Mouse (Mus musculus) embryonic facial prominence, embryonic 11.5 days (tissue): ENCODE measurements at regions not wholly inside any gene's neighbourhood (a gene's known extent, or its start where the extent isn't known, plus 50 kb on each side); places are given as distances from the start of the nearest gene placed in this dataset.

ENCODE experiments used
- ATAC-seq: fragments of 200-750 bp; cut with Nextera tagmentation; replicated peaks from 2 replicates; pipeline ENCODE4 v1.8.0; 2017; ENCODE audit warnings: low read depth; ENCODE audit not compliant: insufficient number of reproducible peaks, low FRiP score, low TSS enrichment
- DNase-seq: peaks from one replicate; pipeline ENCODE4 v3.0.0-alpha.2; 2015; ENCODE audit warnings: low spot score
- H3K27ac ChIP-seq: fragments of 300-500 bp; sonication (generic); replicated peaks from 2 replicates; pipeline ENCODE4 v1.5.1; 2014; ENCODE audit warnings: mild to moderate bottlenecking, low read depth, low read length, control low read depth
- H3K27me3 ChIP-seq: fragments of 300-500 bp; sonication (generic); 2 replicates; pipeline ENCODE4 v1.6.1; 2014; ENCODE audit warnings: mild to moderate bottlenecking, low read length, moderate library complexity, mixed read lengths; ENCODE audit not compliant: control insufficient read depth, insufficient read depth
- H3K36me3 ChIP-seq: fragments of 300-500 bp; sonication (generic); replicated peaks from 2 replicates; pipeline ENCODE4 v1.6.1; 2014; ENCODE audit warnings: low read depth, mild to moderate bottlenecking, low read length, moderate library complexity, mixed read lengths; ENCODE audit not compliant: control insufficient read depth, insufficient read depth
- H3K4me1 ChIP-seq: fragments of 300-500 bp; sonication (generic); 2 replicates; pipeline ENCODE4 v1.6.1; 2014; ENCODE audit warnings: low read length, mixed read lengths; ENCODE audit not compliant: control insufficient read depth, insufficient read depth
- H3K4me2 ChIP-seq: fragments of 300-500 bp; sonication (generic); 2 replicates; pipeline ENCODE4 v1.6.1; 2014; ENCODE audit warnings: low read depth, mild to moderate bottlenecking, control low read depth, low read length, moderate library complexity
- H3K4me3 ChIP-seq: fragments of 300-500 bp; sonication (generic); 2 replicates; pipeline ENCODE4 v1.5.1; 2014; ENCODE audit warnings: low read depth, low read length, control low read depth
- H3K9ac ChIP-seq: fragments of 300-500 bp; sonication (generic); replicated peaks from 2 replicates; pipeline ENCODE4 v1.6.1; 2014; ENCODE audit warnings: mild to moderate bottlenecking, control low read depth, low read length
- H3K9me3 ChIP-seq: fragments of 300-500 bp; sonication (generic); replicated peaks from 2 replicates; pipeline ENCODE4 v1.6.1; 2016; ENCODE audit warnings: mild to moderate bottlenecking, low read length, inconsistent platforms, mixed read lengths; ENCODE audit not compliant: control insufficient read depth
- WGBS: fragments of 180-500 bp; shearing (Covaris S2); extraction: QIAGEN DNeasy Blood & Tissue Kit; methylation state at CpG from one replicate; pipeline ENCODE4 v1.1.7; 2014; 5-methylcytosine and 5-hydroxymethylcytosine counted together

DNA sequence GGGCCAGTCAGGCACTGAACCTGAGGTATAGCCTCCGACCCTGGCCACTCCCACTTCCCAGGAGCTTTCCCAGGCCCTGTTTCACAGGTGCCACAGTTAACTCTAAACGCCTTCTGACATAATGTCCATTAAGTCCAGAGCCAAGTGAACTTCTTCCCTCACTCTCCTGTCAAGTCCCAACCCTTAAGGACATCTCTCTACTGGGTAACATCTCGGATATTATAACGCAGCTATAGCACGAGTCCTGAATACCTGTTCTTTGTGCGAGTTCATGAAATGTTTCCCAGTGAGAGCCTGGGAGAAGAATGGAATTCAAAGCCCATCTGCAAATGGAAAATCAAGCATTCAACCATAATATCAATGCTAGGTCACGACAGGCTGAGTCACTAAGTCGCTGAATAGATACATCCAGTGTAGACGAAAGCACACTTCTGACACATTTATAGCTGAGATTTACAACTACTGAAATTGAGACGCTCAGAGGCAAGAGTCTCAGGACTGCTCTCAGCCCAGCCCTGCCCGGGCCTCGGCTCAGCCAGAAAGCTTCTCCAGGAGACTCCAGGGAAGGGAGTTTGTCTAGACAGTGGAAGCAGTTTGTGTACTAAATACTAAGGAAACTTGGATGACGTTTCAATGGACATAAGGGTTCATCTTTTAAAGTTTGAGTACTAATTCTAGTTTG is 250.7 kb downstream of the Pdcd6ip start:
- H3K4me1 ChIP-seq: no peaks in the 10 kb centered on the region
- ATAC-seq (no peak), DNase-seq (no peak)
- WGBS: 91% methylated on average over 13 of the region's 13 CpGs
- no peak overlapping the region for H3K4me2 ChIP-seq
- no peaks in the 10 kb centered on the region for H3K27me3 ChIP-seq
- H3K9ac ChIP-seq: no peak overlapping the region
- H3K27ac ChIP-seq: no peak overlapping the region
- H3K36me3 ChIP-seq: no peaks in the 10 kb centered on the region
- H3K4me3 ChIP-seq: no peak overlapping the region
- no peaks in the 10 kb centered on the region for H3K9me3 ChIP-seq

DNA sequence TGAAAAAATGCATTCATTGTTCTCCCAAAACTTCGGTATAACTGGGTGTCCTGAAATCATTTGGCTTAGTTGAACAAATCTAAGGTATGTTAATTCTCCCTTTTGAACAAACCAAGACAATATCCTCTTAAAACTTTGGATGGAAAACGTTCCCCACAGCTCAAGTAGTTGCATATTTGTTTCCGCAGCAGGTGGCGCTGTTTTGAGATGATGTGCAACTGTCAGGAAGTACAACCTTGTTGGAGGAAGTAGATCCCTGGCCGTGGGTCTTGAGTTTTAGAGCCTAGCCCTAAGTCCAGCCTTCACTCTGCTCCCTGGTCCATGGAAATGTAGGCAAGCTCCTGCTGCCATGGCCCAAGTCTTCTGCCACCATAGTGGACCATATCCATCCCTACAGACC is 252.5 kb downstream of the Pdcd6ip start:
- H3K27me3 ChIP-seq: no peaks in the 10 kb centered on the region
- ATAC-seq (no peak), DNase-seq (no peak)
- H3K4me1 ChIP-seq: no peaks in the 10 kb centered on the region
- WGBS: 86% methylated on average over 5 of the region's 5 CpGs
- no peaks in the 10 kb centered on the region for H3K9me3 ChIP-seq
- no peak overlapping the region for H3K4me2 ChIP-seq
- H3K36me3 ChIP-seq: no peaks in the 10 kb centered on the region
- H3K27ac ChIP-seq: no peak overlapping the region
- H3K9ac ChIP-seq: no peak overlapping the region
- no peak overlapping the region for H3K4me3 ChIP-seq

DNA sequence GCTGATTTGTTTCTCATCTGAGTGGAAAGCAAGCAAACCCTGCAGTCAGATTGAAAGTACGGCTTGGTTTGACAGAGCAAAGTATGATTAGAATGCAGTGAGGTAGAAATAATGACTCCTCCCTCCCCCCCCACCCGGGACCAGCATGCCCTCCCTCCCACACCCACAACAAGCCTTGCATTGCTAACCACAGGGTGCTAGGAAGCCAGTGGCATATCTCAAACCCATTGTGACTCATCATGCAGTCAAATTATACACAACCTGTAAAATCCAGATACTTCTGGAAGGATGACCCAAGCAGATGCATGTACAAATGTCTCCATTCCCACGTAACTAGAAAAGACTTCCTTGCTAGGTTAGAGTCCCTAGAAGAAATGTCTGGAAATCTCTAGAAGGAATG is 254.8 kb downstream of the Pdcd6ip start:
- Histone ChIP-seq H3K4me2 (no peak overlapping the region), H3K9me3 (no peaks in the 10 kb centered on the region), H3K9ac (no peak overlapping the region), H3K27me3 (no peaks in the 10 kb centered on the region), H3K36me3 (no peaks in the 10 kb centered on the region), H3K4me3 (no peak overlapping the region), H3K27ac (no peak overlapping the region), H3K4me1 (no peaks in the 10 kb centered on the region)
- no peak for ATAC-seq
- WGBS: 69% methylated on average over 3 of the region's 3 CpGs
- no peak for DNase-seq

DNA sequence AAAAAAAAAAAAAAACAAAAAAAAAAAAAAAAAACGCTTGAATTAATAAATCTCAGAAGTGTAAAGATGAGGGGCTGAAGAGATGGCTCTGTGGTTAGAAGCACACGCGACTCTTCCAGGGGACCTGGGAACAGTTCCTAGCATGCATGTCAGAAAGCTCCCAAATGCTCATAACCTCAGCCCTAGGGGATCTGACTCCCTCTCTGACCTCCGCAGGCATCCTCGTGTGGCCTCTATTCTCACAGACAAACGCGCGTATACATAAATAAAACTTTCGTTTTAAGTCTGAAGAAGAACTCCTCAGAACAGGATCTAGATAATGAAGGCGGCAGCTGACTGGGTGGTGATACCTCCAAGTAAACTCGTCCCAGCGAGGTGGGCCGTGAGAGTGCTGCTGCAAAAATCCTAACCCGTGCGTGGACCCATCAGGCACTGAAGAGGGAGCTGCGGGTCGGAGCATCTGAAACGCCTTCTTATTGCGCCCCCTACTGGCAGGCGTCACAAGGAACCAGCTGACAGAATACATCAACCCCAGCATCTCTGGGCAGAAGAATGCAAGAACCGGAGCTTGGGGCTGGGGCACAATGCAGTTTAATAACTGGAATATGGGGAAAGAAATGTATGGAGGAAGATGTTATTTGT is 266.2 kb downstream of the Pdcd6ip start:
- ATAC-seq: peak; percentile 86
- Histone ChIP-seq H3K27ac (no peak overlapping the region), H3K9ac (no peak overlapping the region; the same call in 1 of the 2 replicates), H3K4me1 (no peaks in the 10 kb centered on the region), H3K9me3 (no peaks in the 10 kb centered on the region), H3K4me2 (peak overlapping the region; percentile 44), H3K4me3 (peak overlapping the region; percentile 21), H3K36me3 (no peaks in the 10 kb centered on the region), H3K27me3 (no peaks in the 10 kb centered on the region)
- DNase-seq: peak; percentile 90
- 7% methylated on average over 21 of the region's 21 CpGs for WGBS

DNA sequence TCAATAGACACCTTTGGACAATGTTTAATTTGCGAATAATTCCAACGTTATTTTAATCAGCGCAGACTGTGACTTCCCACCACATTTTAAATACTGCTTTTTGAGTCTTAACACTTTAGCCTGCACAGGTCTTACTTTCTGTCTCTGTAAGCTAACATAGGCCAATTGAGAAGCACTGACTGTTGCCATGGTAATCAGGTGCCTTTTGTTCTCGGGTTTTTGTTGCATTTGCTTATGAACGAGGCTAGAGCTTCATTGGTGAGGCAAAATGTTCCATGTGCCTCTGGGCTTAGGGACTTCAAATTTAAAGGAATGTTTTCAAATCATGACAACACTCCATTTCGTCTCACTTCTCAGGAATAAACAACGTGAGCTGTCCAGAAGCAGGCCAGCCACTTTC is 269.7 kb downstream of the Pdcd6ip start:
- no peaks in the 10 kb centered on the region for H3K36me3 ChIP-seq
- no peak for DNase-seq
- no peak overlapping the region for H3K4me2 ChIP-seq
- 74% methylated on average over 7 of the region's 7 CpGs for WGBS
- no peak overlapping the region for H3K9ac ChIP-seq
- ATAC-seq: no peak
- no peaks in the 10 kb centered on the region for H3K27me3 ChIP-seq
- H3K4me1 ChIP-seq: no peaks in the 10 kb centered on the region
- H3K27ac ChIP-seq: no peak overlapping the region
- H3K4me3 ChIP-seq: no peak overlapping the region
- no peaks in the 10 kb centered on the region for H3K9me3 ChIP-seq

DNA sequence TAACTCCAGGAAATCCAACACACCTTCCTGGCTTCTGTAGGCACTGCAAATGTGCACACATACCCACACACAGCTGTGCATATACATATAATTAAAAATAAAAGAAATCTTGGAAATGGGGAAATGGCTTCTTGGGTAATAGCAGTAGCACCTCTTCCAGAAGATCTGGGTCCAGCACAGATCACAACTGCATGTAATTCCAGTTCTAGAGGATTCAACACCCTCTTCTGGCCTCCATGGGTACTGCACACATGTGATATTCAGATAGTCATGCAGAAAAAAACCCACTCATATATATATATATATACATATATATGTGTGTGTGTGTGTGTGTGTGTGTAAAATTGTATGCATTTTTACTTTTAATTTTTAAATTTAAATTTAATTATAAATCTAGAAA is 272.1 kb downstream of the Pdcd6ip start:
- Histone ChIP-seq H3K9me3 (no peaks in the 10 kb centered on the region), H3K36me3 (no peaks in the 10 kb centered on the region), H3K4me3 (no peak overlapping the region), H3K9ac (no peak overlapping the region), H3K4me1 (no peaks in the 10 kb centered on the region), H3K27me3 (no peaks in the 10 kb centered on the region), H3K4me2 (no peak overlapping the region), H3K27ac (no peak overlapping the region)
- peak; percentile 40 for DNase-seq
- ATAC-seq: no peak

DNA sequence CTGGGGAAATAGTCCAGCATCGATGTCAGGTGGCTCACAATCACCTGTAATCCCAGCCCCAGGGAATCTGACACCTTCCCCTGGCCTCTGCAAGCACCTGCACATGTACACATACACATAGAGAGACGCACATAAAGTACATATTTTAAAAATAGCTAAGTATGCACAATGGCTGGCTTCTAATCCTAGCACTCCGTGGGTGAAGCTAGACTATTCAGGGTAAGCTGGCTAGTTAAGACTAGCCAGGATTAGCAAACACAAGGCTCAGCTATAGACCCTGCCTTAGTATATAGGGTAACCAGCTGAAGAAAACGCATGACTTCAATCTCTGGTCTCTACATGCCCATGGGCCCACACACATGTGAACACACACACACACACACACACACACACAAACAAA is 274.6 kb downstream of the Pdcd6ip start:
- H3K4me1 ChIP-seq: no peaks in the 10 kb centered on the region
- 80% methylated on average over 4 of the region's 4 CpGs for WGBS
- ATAC-seq: no peak
- DNase-seq: no peak
- no peak overlapping the region for H3K9ac ChIP-seq
- no peak overlapping the region for H3K4me3 ChIP-seq
- no peaks in the 10 kb centered on the region for H3K27me3 ChIP-seq
- no peak overlapping the region for H3K4me2 ChIP-seq
- no peaks in the 10 kb centered on the region for H3K9me3 ChIP-seq
- H3K27ac ChIP-seq: no peak overlapping the region
- H3K36me3 ChIP-seq: no peaks in the 10 kb centered on the region

DNA sequence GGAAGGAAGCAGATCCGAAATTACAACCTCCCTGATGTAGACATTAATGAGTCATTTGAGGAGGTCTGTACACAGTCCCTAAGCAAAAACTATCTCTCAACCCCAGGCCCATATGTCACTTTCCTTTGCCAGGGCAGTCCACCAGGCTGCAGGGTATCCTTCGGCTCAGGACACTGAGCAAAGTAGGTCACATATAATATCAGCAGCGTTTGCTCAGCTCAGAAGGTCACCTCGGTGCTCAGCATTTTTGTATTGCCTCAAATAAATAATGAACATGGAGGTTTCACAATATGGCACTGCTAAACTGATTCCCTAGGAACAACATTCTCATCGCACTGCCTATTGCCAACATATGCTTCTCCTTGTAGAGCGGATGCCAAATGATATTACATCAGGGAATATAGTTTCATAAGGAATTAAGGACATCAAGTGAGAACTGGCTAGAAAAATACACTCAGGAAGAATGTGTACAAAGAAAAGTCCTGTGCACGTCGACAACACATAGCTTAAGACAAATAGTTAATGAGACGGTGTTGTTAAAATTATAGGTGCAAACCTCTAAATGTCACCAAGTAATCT is 275.4 kb downstream of the Pdcd6ip start:
- DNase-seq (no peak), ATAC-seq (no peak)
- Histone ChIP-seq H3K27ac (no peak overlapping the region), H3K4me1 (no peaks in the 10 kb centered on the region), H3K9me3 (no peaks in the 10 kb centered on the region), H3K4me2 (no peak overlapping the region), H3K36me3 (no peaks in the 10 kb centered on the region), H3K9ac (no peak overlapping the region), H3K4me3 (no peak overlapping the region), H3K27me3 (no peaks in the 10 kb centered on the region)
- 86% methylated on average over 9 of the region's 9 CpGs for whole genome bisulfite sequencing
